Mouse (Mus musculus) midbrain, embryonic 11.5 days (tissue): ENCODE data around the gene Idnk. TPM values are rescaled to one million over a fixed set of nuclear protein-coding genes. Genes with fewer than 3 reads are reported as not detected.
A peak's percentile ranks its signal among the peaks of the same experiment; 100 is the strongest.
"Not testable (repeated sequence)": the region's sequence is repeated elsewhere in the genome, so short reads cannot be mapped to it uniquely, and the experiment has no call there.

Experiments used
- ATAC-seq: fragments of 200-750 bp; cut with Nextera tagmentation; 2 replicates; pipeline ENCODE4 v1.8.0; 2017; ENCODE audit warnings: moderate TSS enrichment, moderate library complexity; ENCODE audit not compliant: low FRiP score
- DNase-seq: peaks from one replicate; pipeline ENCODE4 v3.0.0; 2015; ENCODE audit warnings: low spot score; ENCODE audit errors: missing footprints
- H3K27ac ChIP-seq: fragments of 300-500 bp; sonication (generic); 2 replicates; pipeline ENCODE4 v1.5.1; 2014; ENCODE audit warnings: low read depth, low read length
- H3K27me3 ChIP-seq: fragments of 300-500 bp; sonication (generic); 2 replicates; pipeline ENCODE4 v1.6.1; 2014; ENCODE audit warnings: mild to moderate bottlenecking, low read length, moderate library complexity, mixed read lengths; ENCODE audit not compliant: control insufficient read depth, insufficient read depth
- H3K36me3 ChIP-seq: fragments of 300-500 bp; sonication (generic); 2 replicates; pipeline ENCODE4 v1.6.1; 2014; ENCODE audit warnings: mild to moderate bottlenecking, low read length, moderate library complexity, mixed read lengths; ENCODE audit not compliant: control insufficient read depth, insufficient read depth
- H3K4me1 ChIP-seq: fragments of 300-500 bp; sonication (generic); 2 replicates; pipeline ENCODE4 v1.6.1; 2014; ENCODE audit warnings: low read length; ENCODE audit not compliant: control insufficient read depth, insufficient read depth
- H3K4me2 ChIP-seq: fragments of 300-500 bp; sonication (generic); 2 replicates; pipeline ENCODE4 v1.6.1; 2014; ENCODE audit warnings: mild to moderate bottlenecking, moderate library complexity
- H3K4me3 ChIP-seq: fragments of 300-500 bp; sonication (generic); 2 replicates; pipeline ENCODE4 v1.5.1; 2014; ENCODE audit warnings: low read depth, low read length
- H3K9ac ChIP-seq: fragments of 300-500 bp; sonication (generic); 2 replicates; pipeline ENCODE4 v1.6.1; 2014; ENCODE audit warnings: low read length
- H3K9me3 ChIP-seq: fragments of 300-500 bp; sonication (generic); 2 replicates; pipeline ENCODE4 v1.6.1; 2016; ENCODE audit warnings: low read length; ENCODE audit not compliant: control insufficient read depth
- WGBS: fragments of 180-500 bp; shearing (Covaris S2); extraction: QIAGEN DNeasy Blood & Tissue Kit; methylation state at CpG from one replicate; pipeline ENCODE4 v1.1.7; 2014; 5-methylcytosine and 5-hydroxymethylcytosine counted together
- polyA plus RNA-seq: library from polyadenylated mRNA; unstranded; fragments of >200 nt; fragmentation: Nextera tagmentation; extraction: Ambion mirVana; gene quantifications from 2 replicates; pipeline ENCODE4 v1.2.1, GENCODE M21; 2014

Gene Idnk
- polyA plus RNA-seq, 1 experiment from 2014 or later, result 59.1 TPM

DNA sequence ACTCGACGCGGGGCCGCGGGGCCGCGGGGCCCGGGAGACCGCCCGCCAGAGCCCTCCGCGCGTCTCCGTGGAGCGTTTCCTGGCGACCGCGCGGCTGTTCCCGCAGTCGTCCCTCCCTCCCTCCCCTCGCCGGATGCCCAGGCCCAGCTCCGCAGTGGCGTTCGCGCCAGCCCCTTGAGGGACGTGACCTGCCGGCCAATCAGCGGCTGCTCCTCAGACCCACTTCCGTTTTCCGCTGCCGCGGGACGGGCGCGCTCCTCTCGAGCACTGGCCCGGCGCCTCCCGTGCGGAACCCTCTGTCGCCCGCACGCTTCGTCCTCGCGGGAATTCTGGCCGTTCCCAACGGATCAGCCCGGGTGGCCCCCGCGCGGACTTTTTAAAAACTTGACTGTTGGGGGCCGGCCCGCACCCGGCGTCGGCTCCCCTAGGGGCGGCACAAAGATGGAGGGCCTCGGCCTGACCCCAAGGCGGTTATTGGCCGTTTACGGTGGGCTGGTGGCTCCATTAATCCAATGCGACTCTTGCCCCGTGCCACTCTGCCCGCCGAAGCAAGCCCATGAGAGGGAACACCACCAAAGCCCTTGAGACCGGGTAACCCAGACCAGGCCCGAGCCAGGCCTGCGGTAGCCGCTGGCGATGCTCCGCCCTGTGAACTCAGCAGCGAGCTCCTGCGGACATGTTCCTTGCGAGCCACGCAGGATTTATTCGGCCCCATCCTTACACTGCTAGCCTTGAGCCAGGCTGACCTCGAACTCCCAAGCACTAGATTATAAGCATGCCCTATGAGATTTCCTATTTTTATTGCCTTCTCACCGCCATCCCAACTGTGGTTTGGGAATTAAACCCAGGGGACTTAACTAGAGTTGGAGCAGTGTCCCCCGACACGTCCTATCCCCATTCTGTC is 28.4 kb upstream of the Idnk start:
- WGBS, result under 1% methylated on average over 82 of the region's 83 CpGs
- H3K27me3 ChIP-seq, result no peaks in the 10 kb centered on the region
- H3K27ac ChIP-seq, result peak overlapping the region; percentile 99
- peak; percentile 99 for DNase-seq
- no peaks in the 10 kb centered on the region for H3K9me3 ChIP-seq
- peak overlapping the region; percentile 70 for H3K4me2 ChIP-seq
- H3K9ac ChIP-seq, result peak overlapping the region; percentile 100
- ATAC-seq, result peak; percentile 97
- peaks cover 19% of the 10 kb centered on the region for H3K4me1 ChIP-seq
- H3K36me3 ChIP-seq, result no peaks in the 10 kb centered on the region
- H3K4me3 ChIP-seq, result peak overlapping the region; percentile 99

DNA sequence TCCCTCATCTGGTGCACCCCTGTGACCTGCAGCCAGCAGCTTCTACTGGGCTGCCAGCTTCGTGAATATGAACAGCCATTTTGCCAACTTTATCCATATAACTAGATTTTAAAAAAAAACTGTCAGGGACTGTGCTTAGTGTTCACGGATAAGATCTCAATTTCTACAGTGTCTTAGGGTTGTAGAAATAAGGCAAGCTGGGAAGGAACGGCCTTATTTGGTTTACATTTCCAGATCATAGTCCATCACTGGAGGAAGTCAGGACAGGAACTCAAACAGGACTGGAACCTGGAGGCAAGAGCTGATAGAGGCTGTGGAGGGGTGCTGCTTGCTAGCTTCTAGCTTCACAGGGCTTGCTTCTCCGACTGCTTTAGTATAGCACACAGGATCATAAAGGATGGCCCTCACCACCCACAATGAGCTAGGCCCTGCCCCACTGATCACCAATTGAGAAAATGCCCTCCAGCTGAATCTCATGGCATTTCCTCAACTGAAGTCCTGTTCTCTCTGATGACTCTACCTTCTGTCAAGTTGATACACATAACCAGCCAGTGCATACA is 27.7 kb upstream of the Idnk start:
- WGBS, result 41% methylated on average over 4 of the region's 4 CpGs
- H3K4me1 ChIP-seq, result peaks cover 18% of the 10 kb centered on the region
- H3K4me2 ChIP-seq, result peak overlapping the region; percentile 70
- no peaks in the 10 kb centered on the region for H3K27me3 ChIP-seq
- no peaks in the 10 kb centered on the region for H3K36me3 ChIP-seq
- peak; percentile 89 for DNase-seq
- ATAC-seq, result no peak
- no peaks in the 10 kb centered on the region for H3K9me3 ChIP-seq
- peak overlapping the region; percentile 99 for H3K4me3 ChIP-seq
- peak overlapping the region; percentile 99 for H3K27ac ChIP-seq
- peak overlapping the region; percentile 100 for H3K9ac ChIP-seq

GRCm38 (mm10) chr13:58131692-58132091 is 25.8 kb upstream of the Idnk start:
- Histone ChIP-seq H3K9me3 (no peaks in the 10 kb centered on the region), H3K4me2 (no peak overlapping the region), H3K27ac (no peak overlapping the region), H3K36me3 (no peaks in the 10 kb centered on the region), H3K4me1 (peaks cover 7% of the 10 kb centered on the region), H3K9ac (no peak overlapping the region), H3K4me3 (no peak overlapping the region), H3K27me3 (no peaks in the 10 kb centered on the region)
- no peak for ATAC-seq
- no peak for DNase-seq
- WGBS, result 55% methylated on average over 3 of the region's 3 CpGs

DNA sequence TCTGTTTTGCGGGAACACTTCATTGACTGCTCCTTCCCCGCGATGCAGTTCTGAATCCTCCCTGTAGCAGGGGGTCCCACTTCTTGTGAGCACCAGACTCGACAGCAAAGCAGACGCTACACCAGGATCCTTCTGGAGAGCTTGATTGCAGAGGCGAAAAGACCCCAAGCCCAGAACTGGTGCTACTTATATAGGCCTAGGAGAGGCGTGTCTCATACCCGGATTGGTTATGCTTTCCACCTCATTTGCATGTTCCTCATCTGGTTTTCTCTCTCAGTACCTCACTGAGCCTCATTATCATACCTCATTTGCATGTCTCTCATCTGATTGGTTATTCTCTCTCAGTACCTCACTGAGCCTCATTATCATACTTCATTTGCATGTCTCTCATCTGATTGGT is 10.8 kb upstream of the Idnk start:
- H3K9me3 ChIP-seq, H3K27ac ChIP-seq, H3K9ac ChIP-seq, H3K4me2 ChIP-seq, ATAC-seq, H3K27me3 ChIP-seq, H3K4me3 ChIP-seq, H3K4me1 ChIP-seq, H3K36me3 ChIP-seq: not testable (repeated sequence)
- peak; percentile 23 for DNase-seq
- WGBS, result 97% methylated on average over 8 of the region's 8 CpGs

DNA sequence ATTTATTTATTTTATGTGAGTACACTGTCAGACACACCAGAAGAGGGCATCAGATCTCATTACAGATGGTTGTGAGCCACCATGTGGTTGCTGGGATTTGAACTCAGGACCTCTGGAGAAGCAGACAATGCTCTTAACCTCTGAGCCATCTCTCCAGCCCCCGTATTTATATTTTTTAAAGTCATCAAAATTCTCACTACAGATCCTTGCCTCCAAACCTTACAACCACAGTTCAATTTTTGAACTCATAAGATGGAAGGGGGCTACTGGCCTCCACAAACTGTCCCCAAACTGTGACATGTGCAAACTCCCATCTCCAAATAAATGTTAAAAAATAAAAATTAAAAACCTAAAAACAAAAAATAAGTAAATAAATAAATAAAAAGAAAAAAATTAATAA is 9.7 kb upstream of the Idnk start:
- no peak overlapping the region for H3K4me3 ChIP-seq
- ATAC-seq, result no peak
- DNase-seq, result peak; percentile 56
- H3K9ac ChIP-seq, result no peak overlapping the region
- no peak overlapping the region for H3K27ac ChIP-seq
- H3K4me1 ChIP-seq, result no peaks in the 10 kb centered on the region
- 77% methylated on average over 1 of the region's 1 CpGs for WGBS
- H3K4me2 ChIP-seq, result no peak overlapping the region
- no peaks in the 10 kb centered on the region for H3K27me3 ChIP-seq
- H3K9me3 ChIP-seq, result no peaks in the 10 kb centered on the region
- no peaks in the 10 kb centered on the region for H3K36me3 ChIP-seq

- Histone ChIP-seq H3K4me1 (no peaks in the 10 kb centered on the region), H3K27ac (no peak overlapping the region), H3K9me3 (no peaks in the 10 kb centered on the region), H3K9ac (peak overlapping the region; percentile 44; the same call in 1 of the 2 replicates), H3K27me3 (no peaks in the 10 kb centered on the region), H3K4me2 (peak overlapping the region; percentile 56), H3K4me3 (peak overlapping the region; percentile 34), H3K36me3 (no peaks in the 10 kb centered on the region)
- ATAC-seq (peak; percentile 95), DNase-seq (peak; percentile 98)
- 1% methylated on average over 17 of the region's 17 CpGs for WGBS
Observed at GRCm38 (mm10) chr13:58148256-58148831, 9.1 kb upstream of the Idnk start.

GRCm38 (mm10) chr13:58149033-58149558 is 8.4 kb upstream of the Idnk start:
- Histone ChIP-seq H3K9me3 (no peaks in the 10 kb centered on the region), H3K27ac (no peak overlapping the region)
- DNase-seq, result no peak

GRCm38 (mm10) chr13:58149629-58150028 is 7.8 kb upstream of the Idnk start:
- H3K4me3 ChIP-seq, result no peak overlapping the region
- H3K4me2 ChIP-seq, result no peak overlapping the region
- H3K4me1 ChIP-seq, result no peaks in the 10 kb centered on the region
- WGBS, result 87% methylated on average over 3 of the region's 3 CpGs
- DNase-seq (peak; percentile 69), ATAC-seq (no peak)
- H3K9me3 ChIP-seq, result no peaks in the 10 kb centered on the region
- no peak overlapping the region for H3K27ac ChIP-seq
- H3K27me3 ChIP-seq, result no peaks in the 10 kb centered on the region
- no peak overlapping the region for H3K9ac ChIP-seq
- H3K36me3 ChIP-seq, result no peaks in the 10 kb centered on the region

More at GRCm38 (mm10) chr13:58149033-58149558, 8.4 kb upstream of the Idnk start:
- no peaks in the 10 kb centered on the region for H3K36me3 ChIP-seq
- peak overlapping the region; percentile 56 for H3K4me2 ChIP-seq
- peak overlapping the region; percentile 34 for H3K4me3 ChIP-seq
- WGBS, result 53% methylated on average over 5 of the region's 5 CpGs
- H3K27me3 ChIP-seq, result no peaks in the 10 kb centered on the region
- H3K9ac ChIP-seq, result no peak overlapping the region
- H3K4me1 ChIP-seq, result no peaks in the 10 kb centered on the region
- peak; percentile 66; the same call in 1 of the 2 replicates for ATAC-seq

GRCm38 (mm10) chr13:58150442-58150841 is 7.0 kb upstream of the Idnk start:
- H3K27ac ChIP-seq, result no peak overlapping the region
- no peaks in the 10 kb centered on the region for H3K36me3 ChIP-seq
- no peak for ATAC-seq
- H3K9me3 ChIP-seq, result no peaks in the 10 kb centered on the region
- no peaks in the 10 kb centered on the region for H3K27me3 ChIP-seq
- WGBS, result 84% methylated on average over 11 of the region's 11 CpGs
- no peak overlapping the region for H3K9ac ChIP-seq
- H3K4me2 ChIP-seq, result no peak overlapping the region
- DNase-seq, result peak; percentile 33
- no peak overlapping the region for H3K4me3 ChIP-seq
- no peaks in the 10 kb centered on the region for H3K4me1 ChIP-seq
